Mouse (Mus musculus) neural tube, embryonic 14.5 days (tissue): Measurements from ENCODE around the gene Dennd1b. TPM values are rescaled to one million over a fixed set of nuclear protein-coding genes. Genes with fewer than 3 reads are reported as not detected.
A peak's percentile ranks its signal among the peaks of the same experiment; 100 is the strongest.

Source experiments
- ATAC-seq: fragments of 200-750 bp; cut with Nextera tagmentation; 2 replicates; pipeline ENCODE4 v1.8.0; 2017; ENCODE audit warnings: low read depth, mild to moderate bottlenecking, moderate TSS enrichment, moderate library complexity
- H3K27ac ChIP-seq: fragments of 300-500 bp; sonication (generic); 2 replicates; pipeline ENCODE4 v1.5.1; 2014; ENCODE audit warnings: low read depth, mild to moderate bottlenecking, control low read depth, low read length, moderate library complexity, mixed read lengths
- H3K27me3 ChIP-seq: fragments of 300-500 bp; sonication (generic); 2 replicates; pipeline ENCODE4 v1.6.1; 2014; ENCODE audit warnings: low read length; ENCODE audit not compliant: control insufficient read depth, insufficient read depth
- H3K36me3 ChIP-seq: fragments of 300-500 bp; sonication (generic); 2 replicates; pipeline ENCODE4 v1.6.1; 2014; ENCODE audit warnings: low read length, mixed read lengths; ENCODE audit not compliant: control insufficient read depth, insufficient read depth
- H3K4me1 ChIP-seq: fragments of 300-500 bp; sonication (generic); 2 replicates; pipeline ENCODE4 v1.6.1; 2014; ENCODE audit warnings: low read length; ENCODE audit not compliant: control insufficient read depth, insufficient read depth
- H3K4me2 ChIP-seq: fragments of 300-500 bp; sonication (generic); 2 replicates; pipeline ENCODE4 v1.6.1; 2014; ENCODE audit warnings: mild to moderate bottlenecking, low read depth, low read length, control low read depth
- H3K4me3 ChIP-seq: fragments of 300-500 bp; sonication (generic); 2 replicates; pipeline ENCODE4 v1.5.1; 2014; ENCODE audit warnings: low read depth, low read length, control low read depth, mixed read lengths
- H3K9ac ChIP-seq: fragments of 300-500 bp; sonication (generic); replicated peaks from 2 replicates; pipeline ENCODE4 v1.6.1; 2014; ENCODE audit warnings: low read depth, mild to moderate bottlenecking, control low read depth, low read length, mixed read lengths
- H3K9me3 ChIP-seq: fragments of 300-500 bp; sonication (generic); 2 replicates; pipeline ENCODE4 v1.6.1; 2016; ENCODE audit warnings: low read length; ENCODE audit not compliant: control insufficient read depth
- WGBS: fragments of 180-500 bp; shearing (Covaris S2); extraction: QIAGEN DNeasy Blood & Tissue Kit; methylation state at CpG from one replicate; pipeline ENCODE4 v1.1.7; 2014; 5-methylcytosine and 5-hydroxymethylcytosine counted together
- polyA plus RNA-seq: library from polyadenylated mRNA; unstranded; fragments of >200 nt; fragmentation: Nextera tagmentation; extraction: Ambion mirVana; gene quantifications from 2 replicates; pipeline ENCODE4 v1.2.1, GENCODE M21; 2014

The Dennd1b gene
- polyA plus RNA-seq, 1 experiment from 2014 or later: 11.0 TPM

- H3K27me3 ChIP-seq: no peaks in the 10 kb centered on the region
- H3K9me3 ChIP-seq: no peaks in the 10 kb centered on the region
- no peaks in the 10 kb centered on the region for H3K36me3 ChIP-seq
- H3K4me2 ChIP-seq: no peak overlapping the region
- 34% methylated on average over 5 of the region's 5 CpGs for WGBS
- no peak overlapping the region for H3K4me3 ChIP-seq
- ATAC-seq: no peak
- 0 out of 2 replicates have a peak, but pooled peaks cover 3% of the 10 kb centered on the region for H3K4me1 ChIP-seq
- no peak overlapping the region for H3K27ac ChIP-seq
- no peak overlapping the region for H3K9ac ChIP-seq
These were observed 231.3 kb downstream of the Dennd1b start for GRCm38 (mm10) chr1:139194428-139195028.

GRCm38 (mm10) chr1:139203026-139203425 lies 239.8 kb downstream of the Dennd1b start:
- Histone ChIP-seq H3K4me3 (no peak overlapping the region), H3K4me1 (no peaks in the 10 kb centered on the region), H3K4me2 (no peak overlapping the region), H3K27ac (no peak overlapping the region), H3K27me3 (no peaks in the 10 kb centered on the region), H3K9me3 (no peaks in the 10 kb centered on the region), H3K9ac (no peak overlapping the region), H3K36me3 (no peaks in the 10 kb centered on the region)
- 66% methylated on average over 5 of the region's 5 CpGs for WGBS
- ATAC-seq: no peak

- no peak for ATAC-seq
- H3K9ac ChIP-seq: no peak overlapping the region
- H3K36me3 ChIP-seq: no peaks in the 10 kb centered on the region
- H3K9me3 ChIP-seq: no peaks in the 10 kb centered on the region
- H3K4me3 ChIP-seq: no peak overlapping the region
- WGBS: 76% methylated on average over 4 of the region's 4 CpGs
- H3K4me1 ChIP-seq: no peaks in the 10 kb centered on the region
- H3K4me2 ChIP-seq: no peak overlapping the region
- no peak overlapping the region for H3K27ac ChIP-seq
- H3K27me3 ChIP-seq: no peaks in the 10 kb centered on the region
These were observed 243.0 kb downstream of the Dennd1b start for GRCm38 (mm10) chr1:139206259-139206658.

GRCm38 (mm10) chr1:139209796-139210195 lies 246.6 kb downstream of the Dennd1b start:
- no peak overlapping the region for H3K4me2 ChIP-seq
- no peaks in the 10 kb centered on the region for H3K36me3 ChIP-seq
- no peak overlapping the region for H3K9ac ChIP-seq
- no peaks in the 10 kb centered on the region for H3K4me1 ChIP-seq
- no peak overlapping the region for H3K4me3 ChIP-seq
- peak; percentile 71 for ATAC-seq
- H3K9me3 ChIP-seq: no peaks in the 10 kb centered on the region
- H3K27me3 ChIP-seq: no peaks in the 10 kb centered on the region
- no peak overlapping the region for H3K27ac ChIP-seq
- 19% methylated on average over 7 of the region's 7 CpGs for WGBS

GRCm38 (mm10) chr1:139210505-139210904 lies 247.3 kb downstream of the Dennd1b start:
- WGBS: 62% methylated on average over 4 of the region's 4 CpGs
- Histone ChIP-seq H3K27me3 (no peaks in the 10 kb centered on the region), H3K27ac (no peak overlapping the region), H3K36me3 (no peaks in the 10 kb centered on the region), H3K4me3 (no peak overlapping the region), H3K9me3 (no peaks in the 10 kb centered on the region), H3K4me1 (no peaks in the 10 kb centered on the region), H3K9ac (no peak overlapping the region), H3K4me2 (no peak overlapping the region)
- no peak for ATAC-seq

GRCm38 (mm10) chr1:139215311-139215710 lies 252.1 kb downstream of the Dennd1b start:
- Histone ChIP-seq H3K9ac (no peak overlapping the region), H3K4me1 (no peaks in the 10 kb centered on the region), H3K4me2 (no peak overlapping the region), H3K9me3 (no peaks in the 10 kb centered on the region), H3K4me3 (no peak overlapping the region), H3K36me3 (no peaks in the 10 kb centered on the region), H3K27ac (no peak overlapping the region), H3K27me3 (no peaks in the 10 kb centered on the region)
- ATAC-seq: no peak
- WGBS: 57% methylated on average over 8 of the region's 8 CpGs

GRCm38 (mm10) chr1:139223804-139224203 lies 260.6 kb downstream of the Dennd1b start:
- Histone ChIP-seq H3K36me3 (no peaks in the 10 kb centered on the region), H3K4me1 (no peaks in the 10 kb centered on the region), H3K27me3 (no peaks in the 10 kb centered on the region), H3K4me2 (no peak overlapping the region), H3K9ac (no peak overlapping the region), H3K4me3 (no peak overlapping the region), H3K27ac (no peak overlapping the region), H3K9me3 (no peaks in the 10 kb centered on the region)
- ATAC-seq: no peak
- WGBS: 67% methylated on average over 4 of the region's 4 CpGs

- 87% methylated on average over 6 of the region's 6 CpGs for WGBS
These were observed 261.2 kb downstream of the Dennd1b start for GRCm38 (mm10) chr1:139224309-139224949.

More at GRCm38 (mm10) chr1:139224309-139224949, 261.2 kb downstream of the Dennd1b start:
- no peaks in the 10 kb centered on the region for H3K4me1 ChIP-seq
- no peak overlapping the region for H3K4me3 ChIP-seq
- H3K27ac ChIP-seq: no peak overlapping the region
- no peaks in the 10 kb centered on the region for H3K36me3 ChIP-seq
- ATAC-seq: no peak
- H3K9me3 ChIP-seq: no peaks in the 10 kb centered on the region
- H3K4me2 ChIP-seq: no peak overlapping the region
- no peaks in the 10 kb centered on the region for H3K27me3 ChIP-seq
- H3K9ac ChIP-seq: no peak overlapping the region
